Mouse (Mus musculus) embryonic facial prominence, embryonic 14.5 days (tissue): ENCODE measurements at regions not wholly inside any gene's neighbourhood (a gene's known extent, or its start where the extent isn't known, plus 50 kb on each side); places are given as distances from the start of the nearest gene placed in this dataset.

Experiments
- ATAC-seq: fragments of 200-750 bp; cut with Nextera tagmentation; 2 replicates; pipeline ENCODE4 v1.8.0; 2017; ENCODE audit warnings: low read depth, moderate number of reproducible peaks, moderate TSS enrichment
- DNase-seq: peaks from one replicate; pipeline ENCODE4 v3.0.0-alpha.2; 2015; ENCODE audit warnings: low spot score
- H3K27ac ChIP-seq: fragments of 300-500 bp; sonication (generic); replicated peaks from 2 replicates; pipeline ENCODE4 v1.5.1; 2014; ENCODE audit warnings: low read depth, mild to moderate bottlenecking, low read length, moderate library complexity
- H3K27me3 ChIP-seq: fragments of 300-500 bp; sonication (generic); replicated peaks from 2 replicates; pipeline ENCODE4 v1.6.1; 2014; ENCODE audit warnings: low read length; ENCODE audit not compliant: control insufficient read depth, insufficient read depth
- H3K36me3 ChIP-seq: fragments of 300-500 bp; sonication (generic); 2 replicates; pipeline ENCODE4 v1.6.1; 2014; ENCODE audit warnings: low read length, mixed read lengths; ENCODE audit not compliant: control insufficient read depth, insufficient read depth
- H3K4me1 ChIP-seq: fragments of 300-500 bp; sonication (generic); 2 replicates; pipeline ENCODE4 v1.6.1; 2014; ENCODE audit warnings: antibody characterized with exemption, low read length; ENCODE audit not compliant: control insufficient read depth, insufficient read depth
- H3K4me2 ChIP-seq: fragments of 300-500 bp; sonication (generic); 2 replicates; pipeline ENCODE4 v1.6.1; 2014; ENCODE audit warnings: low read depth, mild to moderate bottlenecking, low read length, moderate library complexity, mixed read lengths
- H3K4me3 ChIP-seq: fragments of 300-500 bp; sonication (generic); 2 replicates; pipeline ENCODE4 v1.5.1; 2014; ENCODE audit warnings: low read depth, mild to moderate bottlenecking, low read length
- H3K9ac ChIP-seq: fragments of 300-500 bp; sonication (generic); 2 replicates; pipeline ENCODE4 v1.6.1; 2014; ENCODE audit warnings: low read depth, mild to moderate bottlenecking, low read length, moderate library complexity, mixed read lengths
- H3K9me3 ChIP-seq: fragments of 300-500 bp; sonication (generic); 2 replicates; pipeline ENCODE4 v1.6.1; 2016; ENCODE audit warnings: low read length; ENCODE audit not compliant: control insufficient read depth
- WGBS: fragments of 180-500 bp; shearing (Covaris S2); extraction: QIAGEN DNeasy Blood & Tissue Kit; methylation state at CpG from one replicate; pipeline ENCODE4 v1.1.7; 2014; 5-methylcytosine and 5-hydroxymethylcytosine counted together

GRCm38 (mm10) chr1:122453617-122454016 is 885.8 kb upstream of the Ddx18 start:
- no peak overlapping the region for H3K4me2 ChIP-seq
- H3K27me3 ChIP-seq = no peaks in the 10 kb centered on the region
- H3K36me3 ChIP-seq = no peaks in the 10 kb centered on the region
- ATAC-seq (no peak), DNase-seq (peak; percentile 6)
- no peak overlapping the region for H3K27ac ChIP-seq
- 60% methylated on average over 3 of the region's 3 CpGs for WGBS
- no peak overlapping the region for H3K9ac ChIP-seq
- H3K9me3 ChIP-seq = no peaks in the 10 kb centered on the region
- no peak overlapping the region for H3K4me3 ChIP-seq
- no peaks in the 10 kb centered on the region for H3K4me1 ChIP-seq

GRCm38 (mm10) chr1:122439358-122439757 is 871.6 kb upstream of the Ddx18 start:
- Histone ChIP-seq H3K9ac (no peak overlapping the region), H3K27ac (no peak overlapping the region), H3K4me3 (no peak overlapping the region), H3K27me3 (no peaks in the 10 kb centered on the region), H3K9me3 (no peaks in the 10 kb centered on the region), H3K36me3 (no peaks in the 10 kb centered on the region), H3K4me1 (no peaks in the 10 kb centered on the region), H3K4me2 (no peak overlapping the region)
- ATAC-seq (no peak), DNase-seq (no peak)
- 69% methylated on average over 3 of the region's 3 CpGs for WGBS

- no peak overlapping the region for H3K4me3 ChIP-seq
- H3K27ac ChIP-seq = no peak overlapping the region
- H3K4me1 ChIP-seq = no peaks in the 10 kb centered on the region
- no peak overlapping the region for H3K4me2 ChIP-seq
- H3K9ac ChIP-seq = no peak overlapping the region
- DNase-seq = no peak
- no peaks in the 10 kb centered on the region for H3K27me3 ChIP-seq
- no peaks in the 10 kb centered on the region for H3K9me3 ChIP-seq
- H3K36me3 ChIP-seq = no peaks in the 10 kb centered on the region
- no peak for ATAC-seq
- 58% methylated on average over 2 of the region's 2 CpGs for WGBS
Observed at GRCm38 (mm10) chr1:122423503-122423902, 855.7 kb upstream of the Ddx18 start.

GRCm38 (mm10) chr1:122396342-122396741 is 828.6 kb upstream of the Ddx18 start:
- no peaks in the 10 kb centered on the region for H3K4me1 ChIP-seq
- no peaks in the 10 kb centered on the region for H3K36me3 ChIP-seq
- H3K4me3 ChIP-seq = no peak overlapping the region
- no peaks in the 10 kb centered on the region for H3K27me3 ChIP-seq
- 95% methylated on average over 2 of the region's 2 CpGs for WGBS
- ATAC-seq = no peak
- no peak overlapping the region for H3K9ac ChIP-seq
- H3K4me2 ChIP-seq = no peak overlapping the region
- DNase-seq = no peak
- H3K27ac ChIP-seq = no peak overlapping the region
- H3K9me3 ChIP-seq = no peaks in the 10 kb centered on the region

GRCm38 (mm10) chr1:122393660-122394355 is 826.0 kb upstream of the Ddx18 start:
- WGBS = 72% methylated on average over 3 of the region's 3 CpGs
- Histone ChIP-seq H3K4me2 (no peak overlapping the region), H3K27me3 (no peaks in the 10 kb centered on the region), H3K4me1 (no peaks in the 10 kb centered on the region), H3K9me3 (no peaks in the 10 kb centered on the region), H3K27ac (no peak overlapping the region), H3K4me3 (no peak overlapping the region), H3K9ac (no peak overlapping the region), H3K36me3 (no peaks in the 10 kb centered on the region)
- DNase-seq (no peak), ATAC-seq (no peak)

- no peak overlapping the region for H3K9ac ChIP-seq
- no peaks in the 10 kb centered on the region for H3K9me3 ChIP-seq
- H3K4me2 ChIP-seq = no peak overlapping the region
- H3K4me3 ChIP-seq = no peak overlapping the region
- DNase-seq (peak; percentile 97), ATAC-seq (peak; percentile 96)
- no peaks in the 10 kb centered on the region for H3K36me3 ChIP-seq
- no peak overlapping the region for H3K27ac ChIP-seq
- H3K4me1 ChIP-seq = no peaks in the 10 kb centered on the region
- WGBS = 91% methylated on average over 16 of the region's 16 CpGs
- no peaks in the 10 kb centered on the region for H3K27me3 ChIP-seq
Observed at GRCm38 (mm10) chr1:122357015-122357414, 789.2 kb upstream of the Ddx18 start.

GRCm38 (mm10) chr1:122351530-122351929 is 783.7 kb upstream of the Ddx18 start:
- Histone ChIP-seq H3K9me3 (no peaks in the 10 kb centered on the region), H3K4me2 (no peak overlapping the region), H3K27me3 (no peaks in the 10 kb centered on the region), H3K4me3 (no peak overlapping the region), H3K9ac (no peak overlapping the region), H3K36me3 (no peaks in the 10 kb centered on the region), H3K4me1 (no peaks in the 10 kb centered on the region), H3K27ac (no peak overlapping the region)
- DNase-seq (no peak), ATAC-seq (no peak)

- Histone ChIP-seq H3K4me2 (no peak overlapping the region), H3K27ac (no peak overlapping the region), H3K27me3 (no peaks in the 10 kb centered on the region), H3K4me3 (no peak overlapping the region), H3K9me3 (no peaks in the 10 kb centered on the region), H3K4me1 (no peaks in the 10 kb centered on the region), H3K9ac (no peak overlapping the region), H3K36me3 (no peaks in the 10 kb centered on the region)
- ATAC-seq = no peak
- DNase-seq = no peak
- 82% methylated on average over 6 of the region's 6 CpGs for WGBS
Observed at GRCm38 (mm10) chr1:122333267-122333666, 765.5 kb upstream of the Ddx18 start.

GRCm38 (mm10) chr1:122328276-122328675 is 760.5 kb upstream of the Ddx18 start:
- peak; percentile 5 for DNase-seq
- Histone ChIP-seq H3K4me2 (no peak overlapping the region), H3K36me3 (no peaks in the 10 kb centered on the region), H3K9ac (no peak overlapping the region), H3K9me3 (no peaks in the 10 kb centered on the region), H3K27me3 (no peaks in the 10 kb centered on the region), H3K4me3 (no peak overlapping the region), H3K27ac (no peak overlapping the region), H3K4me1 (no peaks in the 10 kb centered on the region)
- 38% methylated on average over 1 of the region's 1 CpGs for WGBS
- ATAC-seq = no peak
